Mouse (Mus musculus): Measurements from ENCODE around the gene Lamtor4. TPM values are rescaled to one million over a fixed set of nuclear protein-coding genes. Genes with fewer than 3 reads are reported as not detected.

The Lamtor4 gene
- polyA plus RNA-seq, 1 experiment = 389 TPM

GRCm38 (mm10) chr5:138287861-138288260, 32.6 kb downstream of the Lamtor4 start:
- Histone ChIP-seq H3K36me3 (ENCODE audit: control insufficient read depth, insufficient read depth, low read length) (no peaks in the 10 kb centered on the region), H3K4me1 (ENCODE audit: control insufficient read depth, insufficient read depth, low read length) (no peaks in the 10 kb centered on the region), H3K4me3 (ENCODE audit: insufficient read depth, low read depth, low read length) (no peak overlapping the region), H3K27me3 (replicated peaks; ENCODE audit: control insufficient read depth, insufficient read depth, low read length) (no peaks in the 10 kb centered on the region; the same call in 1 of the 2 replicates), H3K27ac (ENCODE audit: insufficient read depth, low read depth, low read length) (no peak overlapping the region)
- TF ChIP-seq POLR2A (IDR thresholded peaks at IDR 0.05; ENCODE audit: low read depth, low read length) (no peak), CTCF (conservative IDR thresholded peaks at IDR 0.05; ENCODE audit: insufficient read depth, insufficient read length, low read depth, low read length) (no peak)
- DNase-seq = no peak
- 81% methylated on average over 3 of the region's 3 CpGs for WGBS

GRCm38 (mm10) chr5:138291638-138292037, 36.4 kb downstream of the Lamtor4 start:
- no peak overlapping the region for H3K27ac ChIP-seq (ENCODE audit: insufficient read depth, low read depth, low read length)
- no peaks in the 10 kb centered on the region for H3K27me3 ChIP-seq (replicated peaks; ENCODE audit: control insufficient read depth, insufficient read depth, low read length)
- no peak for DNase-seq
- H3K36me3 ChIP-seq (ENCODE audit: control insufficient read depth, insufficient read depth, low read length) = no peaks in the 10 kb centered on the region
- WGBS = 59% methylated on average over 1 of the region's 1 CpGs
- H3K4me1 ChIP-seq (ENCODE audit: control insufficient read depth, insufficient read depth, low read length) = no peaks in the 10 kb centered on the region
- TF ChIP-seq CTCF (conservative IDR thresholded peaks at IDR 0.05; ENCODE audit: insufficient read depth, insufficient read length, low read depth, low read length) = no peak
- TF ChIP-seq POLR2A (IDR thresholded peaks at IDR 0.05; ENCODE audit: low read depth, low read length) = no peak
- no peak overlapping the region for H3K4me3 ChIP-seq (ENCODE audit: insufficient read depth, low read depth, low read length)

GRCm38 (mm10) chr5:138294158-138294557, 38.9 kb downstream of the Lamtor4 start:
- no peaks in the 10 kb centered on the region for H3K36me3 ChIP-seq (ENCODE audit: control insufficient read depth, insufficient read depth, low read length)
- no peaks in the 10 kb centered on the region for H3K4me1 ChIP-seq (ENCODE audit: control insufficient read depth, insufficient read depth, low read length)
- H3K4me3 ChIP-seq (ENCODE audit: insufficient read depth, low read depth, low read length) = no peak overlapping the region
- no peak for TF ChIP-seq CTCF (conservative IDR thresholded peaks at IDR 0.05; ENCODE audit: insufficient read depth, insufficient read length, low read depth, low read length)
- DNase-seq = no peak
- H3K27me3 ChIP-seq (replicated peaks; ENCODE audit: control insufficient read depth, insufficient read depth, low read length) = no peaks in the 10 kb centered on the region
- H3K27ac ChIP-seq (ENCODE audit: insufficient read depth, low read depth, low read length) = no peak overlapping the region

GRCm38 (mm10) chr5:138299613-138300012, 44.3 kb downstream of the Lamtor4 start:
- 84% methylated on average over 2 of the region's 2 CpGs for WGBS
- no peak for TF ChIP-seq CTCF (conservative IDR thresholded peaks at IDR 0.05; ENCODE audit: insufficient read depth, insufficient read length, low read depth, low read length)
- no peak for TF ChIP-seq POLR2A (IDR thresholded peaks at IDR 0.05; ENCODE audit: low read depth, low read length)
- Histone ChIP-seq H3K4me3 (ENCODE audit: insufficient read depth, low read depth, low read length) (no peak overlapping the region), H3K27me3 (replicated peaks; ENCODE audit: control insufficient read depth, insufficient read depth, low read length) (no peaks in the 10 kb centered on the region), H3K27ac (ENCODE audit: insufficient read depth, low read depth, low read length) (no peak overlapping the region), H3K36me3 (ENCODE audit: control insufficient read depth, insufficient read depth, low read length) (no peaks in the 10 kb centered on the region), H3K4me1 (ENCODE audit: control insufficient read depth, insufficient read depth, low read length) (no peaks in the 10 kb centered on the region)
- DNase-seq = no peak

Other genes with a start within 250 kb of the Lamtor4 start
- not detected in 2 replicates for gene Smok3a, start 234.2 kb upstream of the Lamtor4 start, polyA plus RNA-seq (2012; rRNA removed)
- not detected in 2 replicates for gene Smok3b, start 234.1 kb upstream of the Lamtor4 start, polyA plus RNA-seq (2012; rRNA removed)
- not detected in 2 replicates for gene Smok3c, start 202.3 kb upstream of the Lamtor4 start, polyA plus RNA-seq (2012; rRNA removed)
- 8.3 and 10.2 TPM in 2 replicates for gene Zkscan1, start 170.4 kb upstream of the Lamtor4 start, polyA plus RNA-seq (2012; rRNA removed)
- 9.8 and 10.9 TPM in 2 replicates for gene Zscan21, start 138.6 kb upstream of the Lamtor4 start, polyA plus RNA-seq (2012; rRNA removed)
- 3.4 and 4.4 TPM in 2 replicates for gene Zfp113, start 99.7 kb upstream of the Lamtor4 start, polyA plus RNA-seq (2012; rRNA removed)
- 141 and 144 TPM in 2 replicates for gene Cops6, start 94.4 kb upstream of the Lamtor4 start, polyA plus RNA-seq (2012; rRNA removed)
- 22.9 and 23.6 TPM in 2 replicates for gene Ap4m1, start 83.5 kb upstream of the Lamtor4 start, polyA plus RNA-seq (2012; rRNA removed)
- 15.5 and 16.5 TPM in 2 replicates for gene Mcm7, start 83.1 kb upstream of the Lamtor4 start, polyA plus RNA-seq (2012; rRNA removed)
- gene Taf6, start 68.0 kb upstream of the Lamtor4 start, polyA plus RNA-seq (2012; rRNA removed) = 52.6 and 56.3 TPM in 2 replicates
- gene Cnpy4, start 68.0 kb upstream of the Lamtor4 start, polyA plus RNA-seq (2012; rRNA removed) = 4.2 and 5.7 TPM in 2 replicates
- 3.6 and 4.4 TPM in 2 replicates for gene Mblac1, start 61.2 kb upstream of the Lamtor4 start, polyA plus RNA-seq (2012; rRNA removed)
- gene Nxpe5, start 29.6 kb upstream of the Lamtor4 start, polyA plus RNA-seq (2012; rRNA removed) = 0.26 and 0.33 TPM in 2 replicates
- 28.5 and 35.1 TPM in 2 replicates for gene BC037034, start 8.6 kb downstream of the Lamtor4 start, polyA plus RNA-seq (2012; rRNA removed)
- gene Gal3st4, start 17.4 kb downstream of the Lamtor4 start, polyA plus RNA-seq (2012; rRNA removed) = 0.13 and 0.19 TPM in 2 replicates
- not detected in 2 replicates for gene Gm43720, start 24.5 kb downstream of the Lamtor4 start, polyA plus RNA-seq (2012; rRNA removed)
- gene Gpc2, start 24.5 kb downstream of the Lamtor4 start, polyA plus RNA-seq (2012; rRNA removed) = 1.2 and 1.5 TPM in 2 replicates
- gene Stag3, start 24.8 kb downstream of the Lamtor4 start, polyA plus RNA-seq (2012; rRNA removed) = 0.30 and 0.34 TPM in 2 replicates
- gene Pvrig, start 86.5 kb downstream of the Lamtor4 start, polyA plus RNA-seq (2012; rRNA removed) = 0.11 and 0.33 TPM in 2 replicates
- gene Zfp157, start 186.0 kb downstream of the Lamtor4 start, polyA plus RNA-seq (2012; rRNA removed) = 4.2 and 5.6 TPM in 2 replicates

Data from kidney, adult 2 months (tissue).